Mouse (Mus musculus) kidney, postnatal 14 days (tissue): Measurements from ENCODE around the gene Fam19a2.

Source experiments
- DNase-seq: peaks from one replicate; pipeline ENCODE4 v3.0.0; 2022; ENCODE audit warnings: mixed read lengths

Fam19a2 gene

GRCm38 (mm10) chr10:123263876-123264309 is at the start of gene Fam19a2:
TSS of gene Fam19a2 (plus strand) at chr10:123263996.
- DNase-seq: peak; percentile 48

- DNase-seq: no peak
Measured at GRCm38 (mm10) chr10:123222785-123223184, 41.0 kb upstream of the Fam19a2 start.

- no peak for DNase-seq
Measured at GRCm38 (mm10) chr10:123229420-123229819, 34.4 kb upstream of the Fam19a2 start.

- DNase-seq: no peak
Measured at GRCm38 (mm10) chr10:123248063-123248462, 15.7 kb upstream of the Fam19a2 start.

- no peak for DNase-seq
Measured at GRCm38 (mm10) chr10:123251904-123252303, 11.9 kb upstream of the Fam19a2 start.

GRCm38 (mm10) chr10:123254299-123254698 is 9.5 kb upstream of the Fam19a2 start:
- peak; percentile 8 for DNase-seq

- no peak for DNase-seq
Measured at GRCm38 (mm10) chr10:123255674-123256348, 8.0 kb upstream of the Fam19a2 start.

GRCm38 (mm10) chr10:123264461-123265191 is 830 bp downstream of the Fam19a2 start:
- peak; percentile 26 for DNase-seq

GRCm38 (mm10) chr10:123265241-123265790 is 1.5 kb downstream of the Fam19a2 start:
- peak; percentile 3 for DNase-seq

GRCm38 (mm10) chr10:123268568-123268967 is 4.8 kb downstream of the Fam19a2 start:
- no peak for DNase-seq

- DNase-seq: peak; percentile 11
Measured at GRCm38 (mm10) chr10:123274554-123274953, 10.8 kb downstream of the Fam19a2 start.

- DNase-seq: no peak
Measured at GRCm38 (mm10) chr10:123307300-123307699, 43.5 kb downstream of the Fam19a2 start.

- no peak for DNase-seq
Measured at GRCm38 (mm10) chr10:123326271-123326670, 62.5 kb downstream of the Fam19a2 start.

GRCm38 (mm10) chr10:123341280-123341679 is 77.5 kb downstream of the Fam19a2 start:
- no peak for DNase-seq

GRCm38 (mm10) chr10:123342591-123343236 is 78.9 kb downstream of the Fam19a2 start:
- DNase-seq: peak; percentile 23

- no peak for DNase-seq
Measured at GRCm38 (mm10) chr10:123346301-123346700, 82.5 kb downstream of the Fam19a2 start.

- DNase-seq: no peak
Measured at GRCm38 (mm10) chr10:123353667-123354066, 89.9 kb downstream of the Fam19a2 start.

- no peak for DNase-seq
Measured at GRCm38 (mm10) chr10:123357010-123357409, 93.2 kb downstream of the Fam19a2 start.

- DNase-seq: peak; percentile 4
Measured at GRCm38 (mm10) chr10:123360492-123360891, 96.7 kb downstream of the Fam19a2 start.

GRCm38 (mm10) chr10:123364628-123365027 is 100.8 kb downstream of the Fam19a2 start:
- no peak for DNase-seq

- DNase-seq: no peak
Measured at GRCm38 (mm10) chr10:123367152-123367864, 103.5 kb downstream of the Fam19a2 start.

GRCm38 (mm10) chr10:123383277-123383676 is 119.5 kb downstream of the Fam19a2 start:
- no peak for DNase-seq

- DNase-seq: no peak
Measured at GRCm38 (mm10) chr10:123385641-123386040, 121.8 kb downstream of the Fam19a2 start.
